Mouse (Mus musculus) lung, adult 2 months (tissue): Measurements from ENCODE around the gene Git1. TPM values are rescaled to one million over a fixed set of nuclear protein-coding genes. Genes with fewer than 3 reads are reported as not detected.

ENCODE experiments used
- DNase-seq: peaks from one replicate; pipeline ENCODE4 v3.0.0; 2022
- H3K4me1 ChIP-seq: fragments of 200-500 bp; 2 replicates; pipeline ENCODE4 v1.6.1; 2011; ENCODE audit warnings: low read length; ENCODE audit not compliant: control insufficient read depth, insufficient read depth
- H3K4me3 ChIP-seq: fragments of 200-500 bp; replicated peaks from 2 replicates; pipeline ENCODE3; 2011; ENCODE audit warnings: low read depth, mild to moderate bottlenecking, control low read depth, low read length; ENCODE audit errors: extremely low read depth
- CTCF ChIP-seq: fragments of 200-500 bp; IDR thresholded peaks from 2 replicates; pipeline ENCODE4 v1.5.1; 2011; ENCODE audit warnings: mild to moderate bottlenecking, low read length, control low read depth; ENCODE audit not compliant: insufficient read depth
- POLR2A ChIP-seq: fragments of 200-500 bp; IDR thresholded peaks from 2 replicates; pipeline ENCODE4 v1.6.1; 2011; ENCODE audit warnings: low read depth, mild to moderate bottlenecking, control low read depth, low read length, borderline replicate concordance; ENCODE audit errors: extremely low read depth
- WGBS: fragments of 180-500 bp; shearing (Covaris S2); methylation state at CpG from one replicate; pipeline ENCODE4 v1.1.7; 2018; 5-methylcytosine and 5-hydroxymethylcytosine counted together
- polyA plus RNA-seq: library from polyadenylated mRNA; depleted of rRNA; stranded (reverse); fragments of >200 nt; gene quantifications from 2 replicates; pipeline ENCODE4 v1.2.3, GENCODE M21; 2012

Git1 gene
- polyA plus RNA-seq, 1 experiment, result 112 TPM

- 90% methylated on average over 16 of the region's 16 CpGs for WGBS
Observed at GRCm38 (mm10) chr11:77472775-77473174, 20.6 kb upstream of the Git1 start.

GRCm38 (mm10) chr11:77476216-77476615 lies 17.1 kb upstream of the Git1 start:
- TF ChIP-seq POLR2A, result no peak
- TF ChIP-seq CTCF, result no peak
- DNase-seq, result no peak
- Histone ChIP-seq H3K4me1 (no peaks in the 10 kb centered on the region), H3K4me3 (no peak overlapping the region)
- WGBS, result 95% methylated on average over 14 of the region's 14 CpGs

More at GRCm38 (mm10) chr11:77472775-77473174, 20.6 kb upstream of the Git1 start:
- Histone ChIP-seq H3K4me1 (no peaks in the 10 kb centered on the region; the same call in 1 of the 2 replicates), H3K4me3 (no peak overlapping the region)
- no peak for DNase-seq
- no peak for TF ChIP-seq CTCF
- TF ChIP-seq POLR2A, result no peak

DNA sequence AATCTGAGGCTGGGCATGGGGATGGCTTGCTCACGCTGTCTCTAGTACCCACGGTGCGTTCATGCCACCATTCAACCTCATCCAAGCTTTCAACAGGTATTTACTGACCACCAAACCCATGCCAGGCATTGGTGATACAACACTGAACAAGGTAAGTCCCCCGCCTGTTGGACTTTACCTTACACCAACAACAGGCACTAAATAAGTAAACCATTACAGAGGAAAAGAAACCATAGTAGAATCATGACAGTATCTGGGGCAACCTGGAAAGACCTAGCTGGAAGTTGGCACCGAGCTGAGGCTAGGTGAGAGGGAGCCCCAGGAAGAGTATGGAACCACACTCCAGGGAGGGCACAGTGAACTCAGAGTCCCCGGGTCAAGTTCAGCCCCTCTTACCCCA lies 16.5 kb upstream of the Git1 start:
- no peak for DNase-seq
- no peaks in the 10 kb centered on the region for H3K4me1 ChIP-seq
- H3K4me3 ChIP-seq, result no peak overlapping the region
- 93% methylated on average over 6 of the region's 6 CpGs for WGBS
- TF ChIP-seq CTCF (no peak), POLR2A (no peak)

- no peak for DNase-seq
- Histone ChIP-seq H3K4me1 (no peaks in the 10 kb centered on the region), H3K4me3 (no peak overlapping the region)
- no peak for TF ChIP-seq CTCF
- no peak for TF ChIP-seq POLR2A
- 53% methylated on average over 3 of the region's 3 CpGs for WGBS
Observed at GRCm38 (mm10) chr11:77483043-77483442, 10.3 kb upstream of the Git1 start.

GRCm38 (mm10) chr11:77483510-77484255 lies 9.7 kb upstream of the Git1 start:
- no peak for TF ChIP-seq POLR2A
- no peak for TF ChIP-seq CTCF
- peaks cover under 1% of the 10 kb centered on the region; the same call in 1 of the 2 replicates for H3K4me1 ChIP-seq
- no peak overlapping the region for H3K4me3 ChIP-seq
- no peak for DNase-seq
- 41% methylated on average over 11 of the region's 11 CpGs for WGBS

- peaks cover 7% of the 10 kb centered on the region; the same call in 1 of the 2 replicates for H3K4me1 ChIP-seq
- no peak for DNase-seq
- 80% methylated on average over 6 of the region's 6 CpGs for WGBS
- TF ChIP-seq POLR2A (no peak), CTCF (no peak)
- H3K4me3 ChIP-seq, result no peak overlapping the region
Observed at GRCm38 (mm10) chr11:77485229-77485628, 8.1 kb upstream of the Git1 start.

DNA sequence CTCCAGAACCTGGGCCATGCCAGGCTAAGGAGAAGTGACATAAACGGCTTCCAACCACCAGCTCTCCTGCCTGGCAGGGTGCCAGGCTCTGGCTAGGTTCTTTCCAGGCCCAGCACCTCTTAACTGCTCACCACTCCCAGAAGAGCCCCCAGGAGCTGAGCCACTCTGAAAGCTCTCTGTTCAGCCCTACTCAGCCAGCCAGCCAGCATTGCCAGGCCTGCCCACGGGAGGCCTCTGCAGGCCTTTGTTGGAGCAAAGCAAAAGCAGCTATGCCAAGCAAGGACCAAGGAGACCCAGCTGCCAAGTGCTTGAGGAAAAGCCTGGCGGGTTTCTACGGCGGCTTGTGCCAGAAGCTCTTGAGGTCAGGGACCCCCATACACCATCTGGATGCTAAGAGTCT lies 6.6 kb upstream of the Git1 start:
- Histone ChIP-seq H3K4me3 (no peak overlapping the region), H3K4me1 (peaks cover 16% of the 10 kb centered on the region)
- TF ChIP-seq POLR2A, result no peak
- TF ChIP-seq CTCF, result no peak
- DNase-seq, result no peak
- WGBS, result 64% methylated on average over 5 of the region's 5 CpGs

- no peak for TF ChIP-seq CTCF
- TF ChIP-seq POLR2A, result no peak
- no peak for DNase-seq
- 6% methylated on average over 55 of the region's 55 CpGs for WGBS
- peaks cover 26% of the 10 kb centered on the region for H3K4me1 ChIP-seq
- H3K4me3 ChIP-seq, result peak overlapping the region; percentile 54
Observed at GRCm38 (mm10) chr11:77488771-77489581, 4.4 kb upstream of the Git1 start.

DNA sequence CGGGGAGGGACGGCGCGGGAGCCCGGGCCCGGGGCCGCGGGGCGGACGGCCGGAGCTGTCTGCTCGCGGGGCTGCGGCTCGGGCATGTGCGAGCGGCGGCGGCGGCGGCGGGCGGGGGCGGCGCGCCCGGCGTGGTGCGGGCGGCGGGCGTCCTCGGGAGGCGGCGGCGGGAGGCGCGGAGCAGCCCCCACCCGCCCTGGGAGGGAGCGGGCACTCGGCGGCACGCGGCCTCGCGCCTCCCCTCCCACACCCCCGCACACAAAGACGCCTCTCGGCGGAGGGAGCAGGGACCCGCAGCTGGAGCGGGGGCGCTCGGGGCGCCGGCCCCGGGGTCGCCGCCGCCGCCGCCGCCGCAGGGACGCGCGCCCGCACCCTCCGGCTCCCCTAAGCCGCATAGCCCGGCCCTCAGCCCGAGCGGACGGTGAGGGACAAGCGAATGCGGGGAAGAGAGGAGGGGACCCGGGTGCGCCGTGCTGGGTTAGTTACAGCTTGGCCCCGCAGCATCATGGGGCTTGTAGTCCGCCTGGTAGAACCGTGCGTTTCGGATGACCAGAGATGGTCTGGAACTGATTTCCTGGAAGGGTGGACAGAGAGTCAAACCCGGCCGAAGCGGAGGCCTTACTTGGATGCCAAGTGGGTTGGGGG lies 3.6 kb upstream of the Git1 start, which contains the start of gene Ankrd13b:
Ankrd13b (minus strand) TSS at position 88 of the 645 bp plus-strand sequence.
- H3K4me1 ChIP-seq, result peaks cover 30% of the 10 kb centered on the region
- no peak for TF ChIP-seq CTCF
- no peak for TF ChIP-seq POLR2A
- peak; percentile 64 for DNase-seq

More for the DNA sequence above, 3.6 kb upstream of the Git1 start, which contains the start of gene Ankrd13b:
- H3K4me3 ChIP-seq, result peak within 1 kb of the TSS; percentile 79
- WGBS, result 5% methylated on average over 61 of the region's 87 CpGs
